Mouse (Mus musculus) adipocyte (in vitro differentiated cells): ENCODE measurements at regions not wholly inside any gene's neighbourhood (a gene's known extent, or its start where the extent isn't known, plus 50 kb on each side); places are given as distances from the start of the nearest gene placed in this dataset.

ENCODE experiments used
- DNase-seq: peaks from one replicate; pipeline ENCODE4 v3.0.0-alpha.2; 2016; ENCODE audit warnings: low spot score

- DNase-seq: no peak
Measured at GRCm38 (mm10) chr5:44416844-44417589, 190.6 kb upstream of the Tapt1 start.

DNA sequence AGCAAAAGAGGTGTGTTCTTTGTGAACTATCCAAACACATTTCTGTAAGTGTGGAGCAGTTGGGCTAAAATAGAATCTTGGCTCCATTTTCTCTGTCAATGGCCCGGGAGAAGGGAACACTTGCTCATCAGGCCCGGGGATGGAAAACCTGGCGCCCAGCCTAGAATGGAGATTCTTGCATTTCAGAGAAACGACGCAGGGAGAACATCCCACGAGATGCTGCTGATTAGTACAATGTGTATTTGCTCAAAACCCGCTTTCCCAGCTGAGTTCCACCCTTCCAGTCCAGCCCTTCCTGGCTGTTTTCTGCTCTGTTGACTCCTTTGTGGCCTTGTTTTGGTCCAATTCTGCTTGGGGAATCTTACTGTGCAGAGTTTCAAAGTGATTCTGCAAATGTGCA, 188.0 kb upstream of the Tapt1 start:
- DNase-seq: peak; percentile 19

- no peak for DNase-seq
Measured at GRCm38 (mm10) chr5:44403300-44403699, 176.9 kb upstream of the Tapt1 start.

DNA sequence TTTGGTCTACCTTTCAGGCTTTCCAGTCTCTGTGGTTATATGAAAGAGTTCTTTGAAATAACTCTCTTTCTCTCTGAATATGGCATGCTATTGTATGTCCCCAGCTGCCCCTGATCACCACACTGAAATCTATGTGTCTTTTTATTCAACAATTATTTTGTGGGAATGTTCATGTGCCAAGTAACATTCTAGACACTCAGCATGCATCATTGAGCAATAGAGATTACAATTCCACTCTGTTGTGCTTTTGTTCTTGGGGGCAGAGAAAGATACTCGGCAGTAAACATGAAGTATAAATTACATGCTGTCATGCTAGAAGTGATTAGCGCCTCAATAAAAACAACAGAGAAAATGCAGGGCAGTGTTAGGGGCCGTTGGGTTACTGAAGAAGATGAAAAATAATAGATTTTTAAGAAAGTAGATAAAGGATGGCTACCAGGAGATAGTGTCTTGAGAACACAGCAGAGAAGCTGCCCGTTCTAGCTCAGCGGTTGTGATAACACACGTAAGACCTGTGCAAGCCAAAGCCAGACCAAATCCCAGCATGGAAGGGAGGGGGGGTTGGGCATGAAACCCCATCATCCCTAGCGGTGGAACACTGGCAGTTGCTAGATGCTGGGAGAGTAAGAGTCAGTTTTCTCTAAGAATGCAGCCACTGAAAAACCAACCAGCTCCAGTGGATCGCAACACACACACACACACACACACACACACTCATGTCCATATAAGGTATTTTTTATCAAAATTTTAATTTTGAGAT, 174.3 kb upstream of the Tapt1 start:
- DNase-seq: no peak

GRCm38 (mm10) chr5:44387237-44387810, 160.9 kb upstream of the Tapt1 start:
- DNase-seq: no peak

GRCm38 (mm10) chr5:44386176-44386575, 159.8 kb upstream of the Tapt1 start:
- no peak for DNase-seq

DNA sequence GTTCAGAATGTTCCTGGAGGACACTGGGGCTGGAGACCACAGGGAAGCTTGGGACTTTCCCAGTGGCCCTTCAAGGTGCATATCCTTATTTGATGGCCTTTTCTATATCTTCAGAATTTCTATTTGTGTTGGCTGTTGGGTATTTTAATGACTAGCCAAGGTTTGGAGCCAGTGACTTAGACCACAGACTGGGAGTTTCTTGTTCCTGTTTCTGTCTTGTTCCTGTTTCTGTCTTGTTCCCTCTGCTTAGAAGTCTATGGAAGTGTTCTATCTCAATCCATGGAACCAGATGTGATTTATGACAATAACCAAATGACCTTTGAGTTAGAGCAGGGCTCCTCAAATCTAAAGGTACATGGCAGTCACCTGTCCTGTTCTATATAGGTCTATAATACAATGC, 156.6 kb upstream of the Tapt1 start:
- no peak for DNase-seq

DNA sequence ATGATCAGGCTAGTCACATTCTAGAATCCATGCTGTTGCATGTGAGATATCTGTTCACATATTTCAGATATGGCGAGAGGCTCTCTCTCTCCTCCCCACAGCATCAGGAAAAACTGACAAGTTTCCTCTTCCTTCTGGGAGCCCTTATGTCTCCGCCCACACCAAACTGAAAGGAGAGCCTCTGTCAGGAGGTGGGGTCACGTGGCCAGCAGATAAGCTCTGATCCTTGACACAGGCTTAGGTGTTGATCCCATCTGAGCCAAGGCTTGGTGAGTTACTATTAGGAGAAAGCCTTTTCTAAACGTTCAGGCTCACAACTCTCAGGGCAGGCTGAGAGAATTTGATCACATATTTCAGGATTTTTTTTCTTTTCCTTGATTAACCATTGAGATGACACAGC, 143.6 kb upstream of the Tapt1 start:
- no peak for DNase-seq

DNA sequence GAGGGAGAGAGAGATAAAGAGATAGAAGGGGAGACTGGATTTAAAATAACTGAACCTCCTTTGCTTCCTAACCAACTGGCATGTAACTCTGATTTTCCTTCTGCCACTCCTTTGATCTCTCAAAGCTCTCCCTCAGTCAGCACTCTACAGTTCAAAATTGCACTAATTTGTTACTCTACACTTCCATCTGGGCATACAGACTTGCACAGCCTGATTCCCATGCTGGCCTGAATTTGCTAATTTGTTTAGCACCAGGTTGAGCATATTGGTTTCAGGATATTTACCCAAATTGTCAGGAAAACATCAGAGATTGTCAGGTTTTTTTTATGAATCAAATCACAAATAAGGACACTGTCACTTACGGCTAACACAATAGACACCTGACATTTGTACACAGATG, 125.9 kb upstream of the Tapt1 start:
- no peak for DNase-seq

GRCm38 (mm10) chr5:44341457-44342014, 115.1 kb upstream of the Tapt1 start:
- no peak for DNase-seq

DNA sequence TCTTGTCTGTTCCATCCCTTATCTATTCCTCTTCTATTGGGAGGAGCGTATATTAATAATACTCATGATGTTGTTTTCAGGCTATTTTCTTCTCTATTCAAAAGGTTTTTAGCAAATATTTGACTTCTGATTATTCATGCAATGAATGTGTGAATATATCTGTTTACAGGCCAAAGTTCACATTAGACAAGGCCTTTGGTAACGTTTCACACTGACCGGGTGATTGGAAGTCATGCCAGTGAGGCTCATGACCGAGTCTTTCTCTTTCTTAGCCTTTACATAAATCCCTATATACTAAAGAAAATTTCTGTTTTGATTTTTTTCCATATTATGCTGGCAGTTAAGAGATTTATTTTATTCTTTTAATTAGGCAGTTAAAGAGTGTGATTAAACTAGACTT, 112.2 kb upstream of the Tapt1 start:
- no peak for DNase-seq

GRCm38 (mm10) chr5:44335756-44336155, 109.3 kb upstream of the Tapt1 start:
- DNase-seq: no peak

DNA sequence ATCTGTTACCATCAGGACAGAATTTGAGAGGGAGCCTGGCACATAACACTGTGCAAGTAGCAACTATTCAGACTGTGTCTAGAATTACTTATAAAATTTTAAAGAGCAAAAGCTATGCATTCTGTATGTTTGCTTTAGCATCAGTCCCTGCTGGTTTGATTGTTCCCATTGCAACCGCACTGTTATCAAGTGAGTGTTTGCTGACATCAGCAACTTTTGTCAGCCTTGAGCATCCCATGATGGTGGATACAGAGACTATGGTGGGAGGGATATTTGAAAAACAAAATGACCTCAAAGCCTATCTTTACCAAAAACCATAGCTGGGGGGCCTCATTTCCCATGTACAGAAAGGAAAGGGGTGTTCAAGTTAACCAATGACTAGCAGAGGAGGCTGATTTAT, 93.2 kb upstream of the Tapt1 start:
- no peak for DNase-seq

DNA sequence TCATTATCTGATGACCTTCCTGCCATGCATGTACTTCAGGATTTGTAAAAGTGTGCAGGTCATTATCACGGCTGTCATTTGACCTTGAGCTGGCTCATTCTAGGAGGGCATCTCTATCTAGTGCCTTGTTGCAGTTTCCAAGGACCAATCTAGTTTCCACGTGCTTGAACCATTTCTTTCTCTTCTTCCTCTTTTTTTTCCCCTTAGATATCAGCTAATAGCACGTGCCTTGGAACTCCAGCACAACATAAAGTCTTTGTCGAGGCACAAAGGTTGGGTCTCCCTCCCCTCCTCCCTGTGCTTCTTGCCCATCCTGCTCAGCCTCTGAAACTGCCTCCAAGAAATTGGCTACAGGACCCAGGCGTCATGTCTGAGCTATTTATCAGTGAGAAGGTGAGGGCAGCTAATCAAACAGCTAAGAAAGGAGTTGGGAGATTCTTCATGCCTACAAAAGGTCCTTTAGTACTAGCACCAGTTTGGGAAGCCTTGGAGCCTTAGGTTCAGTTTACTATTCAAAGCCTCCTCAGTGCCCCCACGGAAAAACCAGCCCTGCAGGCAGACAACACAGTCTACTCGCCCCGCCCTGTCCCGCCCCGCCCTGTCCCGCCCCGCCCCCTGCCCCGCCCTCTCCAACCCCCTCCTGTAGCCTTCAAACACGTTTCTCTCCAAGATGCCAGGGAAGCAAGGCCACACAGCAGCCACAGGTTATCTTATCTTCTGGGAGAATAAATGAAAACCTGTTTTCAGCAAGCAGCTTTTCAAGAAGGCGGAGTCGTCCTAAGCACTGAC, 80.5 kb upstream of the Tapt1 start:
- no peak for DNase-seq

- DNase-seq: peak; percentile 57
Measured at GRCm38 (mm10) chr5:44303886-44304855, 77.7 kb upstream of the Tapt1 start.

DNA sequence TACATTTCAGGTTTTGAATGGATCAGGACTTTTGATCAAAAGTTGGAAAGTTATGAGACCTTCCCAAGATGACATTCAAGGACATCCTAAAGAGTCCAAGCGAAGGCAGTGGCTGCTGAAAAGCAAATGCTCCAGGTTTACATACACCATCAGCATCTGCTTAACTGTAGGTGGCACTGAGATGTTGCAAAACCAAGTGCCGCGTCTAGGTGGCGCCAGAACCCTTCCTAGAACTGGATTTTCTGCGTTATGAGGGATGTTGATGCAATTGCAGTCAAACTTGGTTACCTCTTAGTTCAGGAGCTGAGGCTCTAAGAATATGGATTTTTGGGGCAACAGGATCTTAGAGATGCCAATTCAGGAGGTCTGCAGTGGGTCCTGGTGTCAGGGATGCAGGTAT, 58.0 kb upstream of the Tapt1 start:
- DNase-seq: peak; percentile 89
